ENCODE assay signal across 30 mouse cellular contexts in the genomic region with DNA sequence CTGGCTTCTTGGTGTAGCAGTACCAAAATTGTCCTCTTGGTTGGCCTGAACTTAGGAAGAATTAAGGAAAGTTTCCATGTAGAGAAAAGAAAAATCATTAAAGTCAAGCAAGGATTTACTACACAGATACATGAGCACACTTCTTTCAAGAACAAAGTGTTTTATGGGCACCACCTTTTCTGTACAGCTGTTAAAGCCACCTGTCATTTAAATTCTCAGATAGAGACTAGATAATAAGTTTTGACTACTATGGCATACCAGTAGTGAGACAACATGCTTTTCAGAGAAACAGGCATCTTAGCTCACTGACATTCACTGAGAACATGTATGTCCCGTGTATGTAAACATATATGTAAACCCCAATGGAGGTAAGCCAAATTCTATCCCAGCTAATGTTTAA.
"Had no signal": no experiment of that assay in that cellular context is flagged by ENCODE, and none has a peak within 500 bp of the region (broad histone marks: within the 10 kb centered on the region; RNA-seq: fewer than 3 reads in every experiment).

No protein-coding gene starts in this region.

- H3K9ac ChIP-seq: limb, embryonic 12.5 days; limb, embryonic 13.5 days; limb, embryonic 15.5 days; liver, embryonic 14.5 days; liver, postnatal 0 days; lung, embryonic 14.5 days; lung, embryonic 15.5 days; midbrain, embryonic 12.5 days; midbrain, embryonic 13.5 days; midbrain, embryonic 15.5 days; neural tube, embryonic 12.5 days had no signal

- H3K27ac ChIP-seq: limb, embryonic 10.5 days; limb, embryonic 12.5 days; limb, embryonic 13.5 days; limb, embryonic 15.5 days; liver, embryonic 13.5 days; liver, embryonic 14.5 days; liver, embryonic 15.5 days; lung, embryonic 15.5 days; macrophage; midbrain, embryonic 10.5 days; midbrain, embryonic 12.5 days; midbrain, embryonic 13.5 days; midbrain, embryonic 15.5 days; neural tube, embryonic 12.5 days had no signal

- H3K4me3 ChIP-seq: limb, embryonic 10.5 days; limb, embryonic 12.5 days; limb, embryonic 13.5 days; limb, embryonic 15.5 days; liver, embryonic 15.5 days; lung, embryonic 15.5 days; midbrain, embryonic 12.5 days; midbrain, embryonic 13.5 days; midbrain, embryonic 15.5 days; myocyte; neural tube, embryonic 12.5 days had no signal

- H3K9me3 ChIP-seq: limb, embryonic 10.5 days; limb, embryonic 12.5 days; limb, embryonic 13.5 days; limb, embryonic 15.5 days; liver, embryonic 13.5 days; liver, embryonic 15.5 days; lung, embryonic 15.5 days; megakaryocyte, embryonic 14.5 days; midbrain, embryonic 10.5 days; midbrain, embryonic 12.5 days; midbrain, embryonic 13.5 days; midbrain, embryonic 15.5 days; neural tube, embryonic 12.5 days had no signal

- ATAC-seq: liver, postnatal 0 days; lung, postnatal 0 days; midbrain, embryonic 13.5 days; midbrain, embryonic 15.5 days; midbrain, embryonic 16.5 days had no signal

- H3K27me3 ChIP-seq: limb, embryonic 12.5 days; limb, embryonic 13.5 days; limb, embryonic 15.5 days; liver, embryonic 13.5 days; liver, embryonic 15.5 days; lung, embryonic 15.5 days; megakaryocyte, embryonic 14.5 days; midbrain, embryonic 12.5 days; midbrain, embryonic 13.5 days; midbrain, embryonic 15.5 days; neural tube, embryonic 12.5 days had no signal

- DNase-seq: left cerebral cortex, postnatal 4 days; liver; liver, embryonic 13.5 days; liver, postnatal 0 days; lung, adult 18-20 months; lung, adult 2 months; lung, embryonic 14.5 days; lung, postnatal 10 days; lung, postnatal 14 days; lung, postnatal 36 days; lung, postnatal 4 days; midbrain, embryonic 14.5 days had no signal

- H3K4me2 ChIP-seq: limb, embryonic 13.5 days; limb, embryonic 15.5 days; lung, embryonic 15.5 days; midbrain, embryonic 11.5 days; midbrain, embryonic 12.5 days; midbrain, embryonic 13.5 days; midbrain, embryonic 15.5 days; neural tube, embryonic 12.5 days had no signal
